Mouse (Mus musculus): Measurements from ENCODE around the gene Nup210l. TPM values are rescaled to one million over a fixed set of nuclear protein-coding genes. Genes with fewer than 3 reads are reported as not detected.

The Nup210l gene
- total and polyA plus RNA-seq, 2 experiments = 0.01 to 0.09 TPM

DNA sequence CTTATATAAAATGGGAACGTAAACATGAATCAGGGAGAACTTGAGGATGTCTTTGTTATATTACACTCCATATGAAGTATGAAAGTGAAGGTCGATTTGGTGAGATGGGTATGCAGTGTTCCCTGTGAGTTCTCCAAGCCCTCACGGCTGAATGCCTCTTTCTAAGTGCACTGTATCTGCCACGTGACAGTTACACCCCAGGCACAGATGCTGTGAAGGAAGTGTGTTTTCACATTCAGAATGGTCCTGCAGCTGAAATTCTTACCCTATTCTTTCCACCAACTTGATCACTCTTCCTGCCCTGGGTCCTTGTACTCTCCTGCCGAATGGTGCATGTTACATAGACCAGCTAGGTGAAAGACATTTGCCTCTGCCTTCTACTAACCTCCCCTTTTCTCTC lies 6.0 kb upstream of the Nup210l start:
- H3K79me2 ChIP-seq (ENCODE audit: control insufficient read depth, insufficient read depth, low read length) = no peaks in the 10 kb centered on the region
- TF ChIP-seq CTCF (IDR thresholded peaks at IDR 0.05; ENCODE audit: low read depth, low read length) (no peak), POLR2A (IDR thresholded peaks at IDR 0.05; ENCODE audit: extremely low read depth, insufficient read depth, low read length) (no peak)
- WGBS = 87% methylated on average over 5 of the region's 5 CpGs
- no peak for DNase-seq (ENCODE audit: extremely low read depth, low read depth, low spot score)
- no peaks in the 10 kb centered on the region for H3K4me1 ChIP-seq (ENCODE audit: control insufficient read depth, insufficient read depth, low read length)
- no peak overlapping the region for H3K27ac ChIP-seq (replicated peaks; ENCODE audit: insufficient read depth, low read depth, low read length)
- H3K27me3 ChIP-seq (ENCODE audit: control insufficient read depth, insufficient read depth, low read length) = no peaks in the 10 kb centered on the region
- H3K36me3 ChIP-seq (ENCODE audit: control insufficient read depth, insufficient read depth, low read length) = peaks cover 24% of the 10 kb centered on the region
- H3K4me3 ChIP-seq (ENCODE audit: insufficient read depth, low read depth, low read length) = no peak overlapping the region
- no peak overlapping the region for H3K9ac ChIP-seq (ENCODE audit: low read depth, low read length)

DNA sequence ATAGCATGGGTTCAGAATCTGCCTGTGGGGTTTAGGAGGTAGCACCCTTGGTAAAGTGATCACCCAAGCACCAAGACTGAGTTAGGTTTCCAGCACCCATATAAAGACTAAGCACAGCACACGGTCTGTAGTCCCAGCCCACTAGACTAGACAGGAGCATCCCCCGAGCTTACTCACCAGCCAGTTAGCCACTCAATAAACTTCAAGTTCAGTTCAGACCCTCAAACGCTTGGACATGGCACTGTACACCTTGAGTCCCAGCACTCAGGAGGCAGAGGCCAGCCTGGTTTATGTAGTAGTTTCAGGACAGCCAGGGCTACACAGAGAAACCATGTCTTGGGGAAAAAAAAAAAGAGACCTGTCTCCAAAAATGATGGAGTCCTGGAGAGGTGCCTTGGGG lies 2.9 kb upstream of the Nup210l start:
- H3K27me3 ChIP-seq (ENCODE audit: control insufficient read depth, insufficient read depth, low read length) = no peaks in the 10 kb centered on the region
- no peak overlapping the region for H3K4me3 ChIP-seq (ENCODE audit: insufficient read depth, low read depth, low read length)
- no peak overlapping the region for H3K27ac ChIP-seq (replicated peaks; ENCODE audit: insufficient read depth, low read depth, low read length)
- TF ChIP-seq CTCF (IDR thresholded peaks at IDR 0.05; ENCODE audit: low read depth, low read length) (no peak), POLR2A (IDR thresholded peaks at IDR 0.05; ENCODE audit: extremely low read depth, insufficient read depth, low read length) (no peak)
- WGBS = 93% methylated on average over 3 of the region's 3 CpGs
- peaks cover 10% of the 10 kb centered on the region; the same call in 1 of the 2 replicates for H3K36me3 ChIP-seq (ENCODE audit: control insufficient read depth, insufficient read depth, low read length)
- H3K4me1 ChIP-seq (ENCODE audit: control insufficient read depth, insufficient read depth, low read length) = no peaks in the 10 kb centered on the region
- H3K9ac ChIP-seq (ENCODE audit: low read depth, low read length) = no peak overlapping the region
- no peak for DNase-seq (ENCODE audit: extremely low read depth, low read depth, low spot score)
- no peaks in the 10 kb centered on the region for H3K79me2 ChIP-seq (ENCODE audit: control insufficient read depth, insufficient read depth, low read length)

GRCm38 (mm10) chr3:90101673-90102072 lies 2.3 kb upstream of the Nup210l start:
- TF ChIP-seq CTCF (IDR thresholded peaks at IDR 0.05; ENCODE audit: low read depth, low read length) = no peak
- no peak for TF ChIP-seq POLR2A (IDR thresholded peaks at IDR 0.05; ENCODE audit: extremely low read depth, insufficient read depth, low read length)

DNA sequence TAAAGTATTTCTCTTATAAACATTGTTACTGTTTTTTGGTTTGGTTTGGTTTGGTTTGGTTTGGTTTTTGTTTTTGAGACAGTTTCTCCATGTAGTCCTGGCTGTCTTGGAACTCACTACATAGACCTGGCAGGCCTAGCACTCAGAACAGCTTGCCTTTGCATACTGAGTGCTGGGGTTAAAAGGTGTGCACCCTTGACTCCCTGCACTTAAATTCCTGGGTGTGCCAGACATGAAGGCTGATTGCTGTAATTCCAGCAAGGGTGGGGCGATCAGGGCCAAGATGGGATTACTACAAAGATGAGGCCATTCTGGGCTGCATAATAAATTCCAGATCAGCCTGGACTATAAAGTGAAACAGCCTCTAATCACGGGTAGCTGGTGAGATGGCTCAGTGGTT lies 1.7 kb upstream of the Nup210l start:
- Histone ChIP-seq H3K36me3 (ENCODE audit: control insufficient read depth, insufficient read depth, low read length) (peaks cover 10% of the 10 kb centered on the region; the same call in 1 of the 2 replicates), H3K27me3 (ENCODE audit: control insufficient read depth, insufficient read depth, low read length) (no peaks in the 10 kb centered on the region), H3K79me2 (ENCODE audit: control insufficient read depth, insufficient read depth, low read length) (no peaks in the 10 kb centered on the region), H3K4me1 (ENCODE audit: control insufficient read depth, insufficient read depth, low read length) (no peaks in the 10 kb centered on the region), H3K4me3 (ENCODE audit: insufficient read depth, low read depth, low read length) (no peak overlapping the region), H3K27ac (replicated peaks; ENCODE audit: insufficient read depth, low read depth, low read length) (no peak overlapping the region), H3K9ac (ENCODE audit: low read depth, low read length) (no peak overlapping the region)
- TF ChIP-seq CTCF (IDR thresholded peaks at IDR 0.05; ENCODE audit: low read depth, low read length) = no peak
- no peak for TF ChIP-seq POLR2A (IDR thresholded peaks at IDR 0.05; ENCODE audit: extremely low read depth, insufficient read depth, low read length)
- DNase-seq (ENCODE audit: extremely low read depth, low read depth, low spot score) = no peak
- 89% methylated on average over 2 of the region's 2 CpGs for WGBS

More at GRCm38 (mm10) chr3:90101673-90102072, 2.3 kb upstream of the Nup210l start:
- Histone ChIP-seq H3K79me2 (ENCODE audit: control insufficient read depth, insufficient read depth, low read length) (no peaks in the 10 kb centered on the region), H3K27me3 (ENCODE audit: control insufficient read depth, insufficient read depth, low read length) (no peaks in the 10 kb centered on the region), H3K4me3 (ENCODE audit: insufficient read depth, low read depth, low read length) (no peak overlapping the region), H3K4me1 (ENCODE audit: control insufficient read depth, insufficient read depth, low read length) (no peaks in the 10 kb centered on the region), H3K9ac (ENCODE audit: low read depth, low read length) (no peak overlapping the region), H3K36me3 (ENCODE audit: control insufficient read depth, insufficient read depth, low read length) (peaks cover 10% of the 10 kb centered on the region; the same call in 1 of the 2 replicates), H3K27ac (replicated peaks; ENCODE audit: insufficient read depth, low read depth, low read length) (no peak overlapping the region)
- WGBS = 76% methylated on average over 2 of the region's 2 CpGs
- DNase-seq (ENCODE audit: extremely low read depth, low read depth, low spot score) = no peak

DNA sequence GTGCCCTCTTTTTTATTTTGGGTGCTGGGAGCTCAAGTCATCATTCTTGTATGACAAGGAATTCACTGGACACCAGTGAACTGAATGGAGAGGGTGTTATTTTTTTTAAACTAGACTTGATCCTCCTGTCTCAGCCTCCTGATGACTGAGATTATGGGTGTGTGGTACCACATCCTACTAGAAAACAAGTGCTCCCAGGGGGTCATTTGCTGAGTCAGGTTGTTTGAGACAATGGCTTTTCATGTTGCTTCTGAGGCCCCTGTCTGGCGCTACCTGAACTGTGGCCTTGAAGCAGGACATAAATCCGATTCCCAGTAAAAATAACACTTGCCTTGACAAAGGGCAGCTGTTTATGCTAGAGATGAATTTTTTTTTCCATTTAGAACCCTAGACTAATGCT lies 756 bp upstream of the Nup210l start:
- Histone ChIP-seq H3K27ac (replicated peaks; ENCODE audit: insufficient read depth, low read depth, low read length) (no peak overlapping the region), H3K4me1 (ENCODE audit: control insufficient read depth, insufficient read depth, low read length) (no peaks in the 10 kb centered on the region), H3K79me2 (ENCODE audit: control insufficient read depth, insufficient read depth, low read length) (no peaks in the 10 kb centered on the region), H3K4me3 (ENCODE audit: insufficient read depth, low read depth, low read length) (no peak overlapping the region), H3K27me3 (ENCODE audit: control insufficient read depth, insufficient read depth, low read length) (no peaks in the 10 kb centered on the region), H3K9ac (ENCODE audit: low read depth, low read length) (no peak overlapping the region), H3K36me3 (ENCODE audit: control insufficient read depth, insufficient read depth, low read length) (peaks cover 5% of the 10 kb centered on the region; the same call in 1 of the 2 replicates)
- WGBS = 90% methylated on average over 2 of the region's 2 CpGs
- TF ChIP-seq POLR2A (IDR thresholded peaks at IDR 0.05; ENCODE audit: extremely low read depth, insufficient read depth, low read length) (no peak), CTCF (IDR thresholded peaks at IDR 0.05; ENCODE audit: low read depth, low read length) (no peak)
- no peak for DNase-seq (ENCODE audit: extremely low read depth, low read depth, low spot score)

GRCm38 (mm10) chr3:90111706-90112105 lies 7.8 kb downstream of the Nup210l start:
- Histone ChIP-seq H3K4me3 (ENCODE audit: insufficient read depth, low read depth, low read length) (no peak overlapping the region), H3K36me3 (ENCODE audit: control insufficient read depth, insufficient read depth, low read length) (no peaks in the 10 kb centered on the region), H3K27me3 (ENCODE audit: control insufficient read depth, insufficient read depth, low read length) (no peaks in the 10 kb centered on the region), H3K27ac (replicated peaks; ENCODE audit: insufficient read depth, low read depth, low read length) (no peak overlapping the region), H3K9ac (ENCODE audit: low read depth, low read length) (no peak overlapping the region), H3K79me2 (ENCODE audit: control insufficient read depth, insufficient read depth, low read length) (no peaks in the 10 kb centered on the region), H3K4me1 (ENCODE audit: control insufficient read depth, insufficient read depth, low read length) (no peaks in the 10 kb centered on the region)
- WGBS = 84% methylated on average over 2 of the region's 2 CpGs
- no peak for DNase-seq (ENCODE audit: extremely low read depth, low read depth, low spot score)
- TF ChIP-seq CTCF (IDR thresholded peaks at IDR 0.05; ENCODE audit: low read depth, low read length) = no peak
- TF ChIP-seq POLR2A (IDR thresholded peaks at IDR 0.05; ENCODE audit: extremely low read depth, insufficient read depth, low read length) = no peak

Measured in liver, adult 2 months (tissue).